Mouse (Mus musculus) erythroblast, adult 5-6 weeks (primary cell): ENCODE results near the gene Rnf216. TPM values are rescaled to one million over a fixed set of nuclear protein-coding genes. Genes with fewer than 3 reads are reported as not detected.

Experiments
- ATAC-seq: replicated peaks from 2 replicates; pipeline ENCODE4 v1.8.0; 2016; ENCODE audit warnings: moderate number of reproducible peaks, mild to moderate bottlenecking, moderate TSS enrichment, inconsistent platforms; ENCODE audit not compliant: poor library complexity, low FRiP score, severe bottlenecking
- total RNA-seq, 2 experiments: library from RNA; stranded (forward) in 1 of 2; stranded (reverse) in 1 of 2; fragments of 150-400 nt in 1 of 2; fragments of 200-764, 138-1000 nt in 1 of 2; gene quantifications; 2 replicates each; pipeline versions ENCODE4 v1.2.3 to v1.2.4; 2015 to 2017; ENCODE audit warnings: low replicate concordance in 2 of 2

Rnf216 gene
- total RNA-seq, 2 experiments from 2014 or later = 10.4 to 31.5 TPM

- no peak for ATAC-seq
These were observed 81.1 kb downstream of the Rnf216 start for GRCm38 (mm10) chr5:143031681-143032080.

- no peak for ATAC-seq
These were observed 81.6 kb downstream of the Rnf216 start for GRCm38 (mm10) chr5:143031193-143031592.

GRCm38 (mm10) chr5:143023887-143024286 is 88.9 kb downstream of the Rnf216 start:
- 0 out of 2 replicates have a peak, but pooled peaks have one; percentile 15 for ATAC-seq

- no peak for ATAC-seq
These were observed 89.8 kb downstream of the Rnf216 start for GRCm38 (mm10) chr5:143022956-143023355.

- 0 out of 2 replicates have a peak, but pooled peaks have one; percentile 40 for ATAC-seq
These were observed 95.4 kb downstream of the Rnf216 start for GRCm38 (mm10) chr5:143017401-143017800.

GRCm38 (mm10) chr5:143009383-143009782 is 103.4 kb downstream of the Rnf216 start:
- ATAC-seq = no peak

GRCm38 (mm10) chr5:143000654-143001500 is 111.9 kb downstream of the Rnf216 start:
- no peak for ATAC-seq

- ATAC-seq = no peak
These were observed 112.7 kb downstream of the Rnf216 start for GRCm38 (mm10) chr5:143000091-143000490.

GRCm38 (mm10) chr5:142998171-142998570 is 114.6 kb downstream of the Rnf216 start:
- no peak for ATAC-seq

GRCm38 (mm10) chr5:142997526-142997925 is 115.3 kb downstream of the Rnf216 start:
- no peak for ATAC-seq

GRCm38 (mm10) chr5:142994746-142995145 is 118.0 kb downstream of the Rnf216 start:
- no peak for ATAC-seq

- ATAC-seq = no peak
These were observed 123.6 kb downstream of the Rnf216 start for GRCm38 (mm10) chr5:142989167-142989566.

- ATAC-seq = no peak
These were observed 124.3 kb downstream of the Rnf216 start for GRCm38 (mm10) chr5:142988520-142988919.

GRCm38 (mm10) chr5:142984271-142984670 is 128.5 kb downstream of the Rnf216 start:
- ATAC-seq = peak; percentile 63

- no peak for ATAC-seq
These were observed 129.6 kb downstream of the Rnf216 start for GRCm38 (mm10) chr5:142983174-142983573.

- ATAC-seq = no peak
These were observed 130.6 kb downstream of the Rnf216 start for GRCm38 (mm10) chr5:142982046-142982801.

- no peak for ATAC-seq
These were observed 136.3 kb downstream of the Rnf216 start for GRCm38 (mm10) chr5:142976516-142976915.

- ATAC-seq = no peak
These were observed 138.1 kb downstream of the Rnf216 start for GRCm38 (mm10) chr5:142974598-142975121.

- no peak for ATAC-seq
These were observed 138.8 kb downstream of the Rnf216 start for GRCm38 (mm10) chr5:142973971-142974370.

GRCm38 (mm10) chr5:142968411-142968810 is 144.4 kb downstream of the Rnf216 start:
- no peak for ATAC-seq

- ATAC-seq = no peak
These were observed 148.1 kb downstream of the Rnf216 start for GRCm38 (mm10) chr5:142964650-142965049.
